Mouse (Mus musculus) lung, embryonic 16.5 days (tissue): ENCODE results near the gene Cd19. TPM values are rescaled to one million over a fixed set of nuclear protein-coding genes. Genes with fewer than 3 reads are reported as not detected.
"Not testable (repeated sequence)": the region's sequence is repeated elsewhere in the genome, so short reads cannot be mapped to it uniquely, and the experiment has no call there.

Experiments
- ATAC-seq: fragments of 200-750 bp; cut with Nextera tagmentation; 2 replicates; pipeline ENCODE4 v1.8.0; 2017; ENCODE audit warnings: low read depth, mild to moderate bottlenecking, moderate library complexity
- H3K27ac ChIP-seq: fragments of 300-500 bp; sonication (generic); 2 replicates; pipeline ENCODE4 v1.5.1; 2014; ENCODE audit warnings: mild to moderate bottlenecking, control low read depth, low read length
- H3K27me3 ChIP-seq: fragments of 300-500 bp; sonication (generic); 2 replicates; pipeline ENCODE4 v1.6.1; 2014; ENCODE audit warnings: low read depth, low read length, mixed read lengths; ENCODE audit not compliant: control insufficient read depth, insufficient read depth
- H3K36me3 ChIP-seq: fragments of 300-500 bp; sonication (generic); 2 replicates; pipeline ENCODE4 v1.6.1; 2014; ENCODE audit warnings: low read length; ENCODE audit not compliant: control insufficient read depth, insufficient read depth
- H3K4me1 ChIP-seq: fragments of 300-500 bp; sonication (generic); replicated peaks from 2 replicates; pipeline ENCODE4 v1.6.1; 2014; ENCODE audit warnings: low read length, mixed read lengths; ENCODE audit not compliant: control insufficient read depth, insufficient read depth
- H3K4me2 ChIP-seq: fragments of 300-500 bp; sonication (generic); 2 replicates; pipeline ENCODE4 v1.6.1; 2014; ENCODE audit warnings: low read depth, low read length, control low read depth
- H3K4me3 ChIP-seq: fragments of 300-500 bp; sonication (generic); 2 replicates; pipeline ENCODE4 v1.5.1; 2014; ENCODE audit warnings: mild to moderate bottlenecking, low read length, control low read depth
- H3K9ac ChIP-seq: fragments of 300-500 bp; sonication (generic); 2 replicates; pipeline ENCODE4 v1.6.1; 2014; ENCODE audit warnings: low read length, control low read depth
- H3K9me3 ChIP-seq: fragments of 300-500 bp; sonication (generic); 2 replicates; pipeline ENCODE4 v1.6.1; 2016; ENCODE audit warnings: low read length; ENCODE audit not compliant: control insufficient read depth
- WGBS: fragments of 180-500 bp; shearing (Covaris S2); extraction: QIAGEN DNeasy Blood & Tissue Kit; methylation state at CpG from one replicate; pipeline ENCODE4 v1.1.7; 2014; 5-methylcytosine and 5-hydroxymethylcytosine counted together
- polyA plus RNA-seq: library from polyadenylated mRNA; unstranded; fragments of >200 nt; fragmentation: Nextera tagmentation; extraction: Ambion mirVana; gene quantifications from 2 replicates; pipeline ENCODE4 v1.2.1, GENCODE M21; 2015

Gene Cd19
- polyA plus RNA-seq, 1 experiment from 2014 or later, result 0.11 TPM

- not testable (repeated sequence) for H3K27ac ChIP-seq, H3K4me1 ChIP-seq, H3K9ac ChIP-seq, H3K27me3 ChIP-seq, H3K4me2 ChIP-seq, H3K36me3 ChIP-seq, ATAC-seq, H3K9me3 ChIP-seq, H3K4me3 ChIP-seq
- 71% methylated on average over 7 of the region's 8 CpGs for WGBS
Observed at GRCm38 (mm10) chr7:126402518-126402917, 12.2 kb downstream of the Cd19 start.

GRCm38 (mm10) chr7:126399548-126399947, 15.1 kb downstream of the Cd19 start:
- Histone ChIP-seq H3K9ac (no peak overlapping the region), H3K4me3 (no peak overlapping the region), H3K36me3 (no peaks in the 10 kb centered on the region), H3K4me1 (peaks cover 8% of the 10 kb centered on the region), H3K9me3 (no peaks in the 10 kb centered on the region), H3K27ac (no peak overlapping the region), H3K27me3 (no peaks in the 10 kb centered on the region), H3K4me2 (no peak overlapping the region)
- no peak for ATAC-seq
- 6% methylated on average over 5 of the region's 5 CpGs for WGBS

GRCm38 (mm10) chr7:126397822-126398221, 16.9 kb downstream of the Cd19 start:
- 79% methylated on average over 4 of the region's 4 CpGs for WGBS
- Histone ChIP-seq H3K27ac (no peak overlapping the region), H3K9me3 (no peaks in the 10 kb centered on the region), H3K4me1 (peaks cover 8% of the 10 kb centered on the region), H3K4me2 (no peak overlapping the region), H3K9ac (no peak overlapping the region), H3K4me3 (no peak overlapping the region), H3K27me3 (no peaks in the 10 kb centered on the region), H3K36me3 (no peaks in the 10 kb centered on the region)
- no peak for ATAC-seq

- Histone ChIP-seq H3K9ac (peak overlapping the region; percentile 44; the same call in 1 of the 2 replicates), H3K4me1 (peaks cover 8% of the 10 kb centered on the region), H3K36me3 (no peaks in the 10 kb centered on the region), H3K4me3 (peak overlapping the region; percentile 16; the same call in 1 of the 2 replicates), H3K4me2 (peak overlapping the region; percentile 46), H3K27ac (no peak overlapping the region), H3K9me3 (no peaks in the 10 kb centered on the region), H3K27me3 (no peaks in the 10 kb centered on the region)
- 47% methylated on average over 6 of the region's 6 CpGs for WGBS
- ATAC-seq, result no peak
Observed at GRCm38 (mm10) chr7:126397221-126397620, 17.5 kb downstream of the Cd19 start.

GRCm38 (mm10) chr7:126396298-126397119, 18.2 kb downstream of the Cd19 start, which contains the start of gene Nfatc2ip:
TSS of gene Nfatc2ip (minus strand) at chr7:126396737.
- WGBS, result under 1% methylated on average over 54 of the region's 59 CpGs
- Histone ChIP-seq H3K27ac (no peak within 1 kb of the TSS), H3K4me2 (peak within 1 kb of the TSS; percentile 82), H3K27me3 (no peaks in the 10 kb centered on the region), H3K9ac (peak within 1 kb of the TSS; percentile 83), H3K4me1 (peaks cover 8% of the 10 kb centered on the region), H3K9me3 (no peaks in the 10 kb centered on the region), H3K36me3 (no peaks in the 10 kb centered on the region), H3K4me3 (peak within 1 kb of the TSS; percentile 88)
- peak; percentile 99 for ATAC-seq

- not testable (repeated sequence) for ATAC-seq, H3K4me2 ChIP-seq, H3K27ac ChIP-seq, H3K9me3 ChIP-seq, H3K27me3 ChIP-seq, H3K36me3 ChIP-seq, H3K4me3 ChIP-seq, H3K9ac ChIP-seq, H3K4me1 ChIP-seq
- WGBS, result 89% methylated on average over 7 of the region's 7 CpGs
Observed at GRCm38 (mm10) chr7:126392086-126392884, 22.4 kb downstream of the Cd19 start.

GRCm38 (mm10) chr7:126388185-126388584, 26.5 kb downstream of the Cd19 start:
- Histone ChIP-seq H3K9me3 (no peaks in the 10 kb centered on the region), H3K4me3 (no peak overlapping the region), H3K4me1 (no peaks in the 10 kb centered on the region), H3K9ac (no peak overlapping the region), H3K27me3 (no peaks in the 10 kb centered on the region), H3K4me2 (no peak overlapping the region), H3K36me3 (peaks cover 18% of the 10 kb centered on the region), H3K27ac (no peak overlapping the region)
- WGBS, result 100% methylated on average over 1 of the region's 1 CpGs
- ATAC-seq, result no peak

GRCm38 (mm10) chr7:126383565-126383964, 31.1 kb downstream of the Cd19 start:
- WGBS, result 81% methylated on average over 5 of the region's 5 CpGs
- Histone ChIP-seq H3K9me3 (no peaks in the 10 kb centered on the region), H3K27ac (no peak overlapping the region), H3K4me1 (no peaks in the 10 kb centered on the region), H3K27me3 (no peaks in the 10 kb centered on the region), H3K4me3 (no peak overlapping the region), H3K9ac (no peak overlapping the region), H3K4me2 (no peak overlapping the region), H3K36me3 (peaks cover 10% of the 10 kb centered on the region)
- no peak for ATAC-seq
